Mouse (Mus musculus) bone marrow macrophage, adult 2 months (primary cell): ENCODE measurements around the gene Olfr1328.

Experiments used
- CTCF ChIP-seq: IDR thresholded peaks from 2 replicates; pipeline ENCODE4 v1.5.1; 2012; ENCODE audit warnings: low read depth, mild to moderate bottlenecking, low read length, moderate library complexity
- POLR2A ChIP-seq: IDR thresholded peaks from 2 replicates; pipeline ENCODE4 v1.6.1; 2012; ENCODE audit warnings: mild to moderate bottlenecking, low read depth, low read length, borderline replicate concordance

DNA sequence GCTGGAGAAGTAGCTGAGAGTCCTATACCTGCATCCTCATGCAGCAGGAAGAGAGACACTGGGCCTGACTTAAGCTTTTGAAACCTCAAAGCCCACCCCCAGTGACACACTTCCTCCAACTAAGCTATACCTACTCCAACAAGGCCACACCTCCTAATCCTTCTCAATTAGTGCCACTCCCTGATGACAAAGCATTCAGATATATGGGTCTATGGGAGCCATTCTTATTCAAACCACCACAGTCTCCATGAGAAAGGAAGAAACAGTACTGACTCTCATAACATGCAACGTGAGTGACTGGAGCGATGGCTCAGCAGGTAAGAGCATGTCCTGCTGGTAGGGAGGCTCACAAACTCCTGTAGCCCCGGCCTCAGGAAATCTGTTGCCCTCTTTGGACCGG, 46.9 kb upstream of the Olfr1328 start:
- TF ChIP-seq CTCF (no peak), POLR2A (no peak)
